Mouse (Mus musculus) heart, adult 2 months (tissue): ENCODE results near the gene Nes.

ENCODE experiments used
- CTCF ChIP-seq: fragments of 200-600 bp; IDR thresholded peaks from 2 replicates; pipeline ENCODE4 v1.8.1; 2022; ENCODE audit warnings: antibody characterized with exemption, mild to moderate bottlenecking, moderate library complexity
- EP300 ChIP-seq: fragments of 200-500 bp; IDR thresholded peaks from 2 replicates; pipeline ENCODE4 v1.6.1; 2011; ENCODE audit warnings: low read depth, low read length, control low read depth; ENCODE audit not compliant: insufficient read depth
- POLR2A ChIP-seq: fragments of 200-500 bp; IDR thresholded peaks from 2 replicates; pipeline ENCODE4 v1.6.1; 2011; ENCODE audit warnings: mild to moderate bottlenecking, low read depth, low read length, control low read depth; ENCODE audit not compliant: insufficient read depth

DNA sequence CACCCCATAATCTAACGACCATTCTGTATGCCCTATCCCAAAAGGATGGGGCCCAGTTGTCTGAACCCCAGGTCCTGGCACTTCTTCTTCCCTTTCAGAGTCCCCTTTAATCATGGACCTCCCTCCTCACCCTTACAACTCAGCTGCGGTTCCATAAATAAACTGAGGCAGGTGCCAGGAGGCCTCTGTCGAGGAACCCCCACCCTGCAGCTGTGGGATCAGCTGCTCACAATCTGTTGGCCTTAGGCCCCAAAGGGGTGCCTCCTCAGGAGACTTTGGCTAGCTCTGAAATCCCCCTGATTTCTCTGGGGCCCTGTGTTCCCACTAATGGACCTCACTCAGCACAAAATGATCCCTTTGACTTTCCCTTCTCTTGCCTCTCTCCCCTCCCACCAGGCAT is 13.2 kb downstream of the Nes start:
- TF ChIP-seq POLR2A (no peak), CTCF (no peak), EP300 (no peak)
